Mouse (Mus musculus): ENCODE measurements around the gene Sumo3.

Gene Sumo3

DNA sequence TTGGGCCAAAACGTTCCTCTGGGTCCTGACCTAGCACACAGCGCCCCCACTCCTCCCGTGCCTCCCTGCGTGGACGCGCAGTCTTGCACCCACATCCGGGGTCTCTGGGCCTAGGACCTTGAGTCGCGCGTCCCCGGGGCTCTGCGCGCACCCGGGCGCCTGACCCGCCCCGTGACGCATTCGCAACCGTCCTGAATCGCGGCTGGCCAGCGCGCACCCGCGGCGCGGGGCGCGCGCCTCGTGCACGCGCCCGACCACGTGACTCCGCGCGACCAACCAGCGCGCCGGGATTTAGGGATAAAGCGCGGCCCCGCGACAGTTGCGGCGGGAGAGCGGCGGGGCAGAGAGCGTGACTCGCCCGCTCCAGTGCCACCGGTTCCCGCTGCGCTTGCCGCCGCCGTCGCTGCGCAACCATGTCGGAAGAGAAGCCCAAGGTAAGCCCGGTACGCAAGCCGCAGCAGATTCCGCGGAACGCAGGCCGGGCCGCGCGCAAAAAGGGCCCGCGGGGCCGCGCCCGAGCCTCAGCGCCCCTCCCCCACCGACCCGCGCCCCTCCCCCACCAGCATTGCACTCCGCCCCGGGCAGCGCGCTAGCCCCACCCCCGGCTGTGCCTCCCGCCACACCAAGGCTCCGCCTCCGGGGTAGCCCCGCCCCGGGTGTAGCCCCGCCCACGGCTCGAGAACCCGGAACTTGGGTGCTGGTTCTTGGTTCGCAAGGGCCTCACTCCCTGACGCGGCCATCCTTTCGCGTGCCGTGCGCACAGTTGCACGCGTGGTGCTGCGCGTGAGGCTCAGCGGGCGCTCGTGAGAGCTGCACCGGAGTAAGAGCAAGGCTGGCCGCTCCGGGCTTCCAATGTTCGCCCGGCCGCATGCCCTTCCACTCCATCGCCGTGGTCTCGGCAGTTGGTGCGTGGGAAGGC lies at the start of gene Sumo3, which contains the start of gene Gm49325:
TSS of gene Sumo3 (plus strand) at position 190 of the 919 bp plus-strand sequence.
TSS of gene Gm49325 (plus strand) at position 290 of the 919 bp plus-strand sequence.
- Histone ChIP-seq H3K27me3 (ENCODE audit: insufficient read depth, low read length) (no peaks in the 10 kb centered on the region), H3K36me3 (ENCODE audit: insufficient read depth, low read length) (peaks cover 38% of the 10 kb centered on the region), H3K9me3 (ENCODE audit: low read length) (no peaks in the 10 kb centered on the region), H3K4me1 (replicated peaks; ENCODE audit: low read depth, low read length) (peaks cover 88% of the 10 kb centered on the region), H3K4me3 (replicated peaks; ENCODE audit: low read length) (peak within 1 kb of the TSS; percentile 97)
- TF ChIP-seq CTCF (conservative IDR thresholded peaks at IDR 0.05; ENCODE audit: low read length) (no peak), NANOG (IDR thresholded peaks at IDR 0.05; ENCODE audit: borderline replicate concordance, low read length) (no peak), POU5F1 (IDR thresholded peaks at IDR 0.05; ENCODE audit: borderline replicate concordance, low read length) (no peak)

DNA sequence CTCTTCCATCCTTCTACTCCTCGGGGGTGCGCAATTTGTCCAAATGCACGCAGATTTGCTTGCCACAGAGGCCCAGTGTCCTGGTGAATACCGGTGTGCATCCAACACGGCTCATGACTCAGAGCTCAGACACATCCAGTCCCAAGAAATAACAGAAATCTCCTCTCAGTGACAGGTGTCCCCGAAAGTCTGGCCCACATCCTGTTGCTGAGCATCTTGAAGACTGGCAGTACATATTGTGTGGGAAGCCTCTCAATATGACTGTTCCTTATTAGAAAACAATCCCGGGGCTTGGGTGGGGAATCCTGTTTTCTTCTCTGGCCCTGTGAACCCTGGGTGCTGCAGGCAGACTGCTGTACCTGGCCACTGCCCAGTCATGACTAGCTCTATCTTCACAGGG lies 49.3 kb upstream of the Sumo3 start:
- H3K9me3 ChIP-seq (ENCODE audit: low read length) = no peaks in the 10 kb centered on the region
- TF ChIP-seq CTCF (conservative IDR thresholded peaks at IDR 0.05; ENCODE audit: low read length) = no peak
- no peak for TF ChIP-seq POU5F1 (IDR thresholded peaks at IDR 0.05; ENCODE audit: borderline replicate concordance, low read length)
- no peak for TF ChIP-seq NANOG (IDR thresholded peaks at IDR 0.05; ENCODE audit: borderline replicate concordance, low read length)
- H3K27me3 ChIP-seq (ENCODE audit: insufficient read depth, low read length) = peaks cover 5% of the 10 kb centered on the region; the same call in 1 of the 2 replicates
- no peak overlapping the region for H3K4me3 ChIP-seq (replicated peaks; ENCODE audit: low read length)
- 0 out of 2 replicates have a peak, but pooled peaks cover 4% of the 10 kb centered on the region for H3K4me1 ChIP-seq (replicated peaks; ENCODE audit: low read depth, low read length)
- no peaks in the 10 kb centered on the region for H3K36me3 ChIP-seq (ENCODE audit: insufficient read depth, low read length)

DNA sequence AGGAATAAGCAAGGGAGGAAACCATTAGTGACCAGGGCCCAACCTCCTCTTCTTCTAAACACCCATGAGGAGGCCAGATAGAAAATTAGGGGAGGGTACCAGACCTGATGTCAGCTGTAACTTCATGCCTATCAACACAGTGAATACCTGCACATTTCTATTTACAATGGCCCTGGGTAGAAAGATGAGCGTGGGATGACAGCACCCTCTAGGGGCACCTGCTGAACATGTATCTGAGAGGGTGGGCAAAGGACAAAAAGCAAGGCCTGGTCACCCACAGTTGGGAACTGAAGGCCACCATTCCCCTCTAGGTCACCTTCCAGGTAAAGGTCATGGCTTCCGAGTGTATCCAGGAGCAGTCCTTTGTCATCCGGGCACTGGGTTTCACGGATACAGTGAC lies 48.3 kb upstream of the Sumo3 start:
- no peaks in the 10 kb centered on the region for H3K36me3 ChIP-seq (ENCODE audit: insufficient read depth, low read length)
- no peaks in the 10 kb centered on the region for H3K9me3 ChIP-seq (ENCODE audit: low read length)
- H3K27me3 ChIP-seq (ENCODE audit: insufficient read depth, low read length) = peaks cover 5% of the 10 kb centered on the region; the same call in 1 of the 2 replicates
- no peak overlapping the region for H3K4me3 ChIP-seq (replicated peaks; ENCODE audit: low read length)
- no peak for TF ChIP-seq POU5F1 (IDR thresholded peaks at IDR 0.05; ENCODE audit: borderline replicate concordance, low read length)
- TF ChIP-seq NANOG (IDR thresholded peaks at IDR 0.05; ENCODE audit: borderline replicate concordance, low read length) = no peak
- TF ChIP-seq CTCF (conservative IDR thresholded peaks at IDR 0.05; ENCODE audit: low read length) = peak; percentile 9; the same call in 1 of the 2 replicates
- H3K4me1 ChIP-seq (replicated peaks; ENCODE audit: low read depth, low read length) = 0 out of 2 replicates have a peak, but pooled peaks cover 4% of the 10 kb centered on the region

DNA sequence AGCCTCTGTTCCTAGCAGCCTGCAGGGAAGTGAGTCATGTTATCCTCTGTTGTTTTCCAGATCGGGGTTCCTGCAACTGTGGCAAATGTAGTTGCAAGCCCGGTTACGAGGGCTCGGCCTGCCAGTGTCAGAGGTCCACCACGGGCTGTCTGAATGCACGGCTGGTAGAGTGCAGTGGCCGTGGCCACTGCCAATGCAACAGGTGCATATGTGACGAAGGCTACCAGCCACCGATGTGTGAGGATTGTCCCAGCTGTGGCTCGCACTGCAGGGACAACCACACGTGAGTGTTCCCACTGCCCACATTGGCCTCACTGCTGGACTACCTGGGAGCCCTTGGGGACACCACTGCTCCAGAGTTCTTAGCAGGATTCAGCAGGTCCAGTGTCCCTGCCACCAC lies 45.8 kb upstream of the Sumo3 start:
- Histone ChIP-seq H3K4me1 (replicated peaks; ENCODE audit: low read depth, low read length) (0 out of 2 replicates have a peak, but pooled peaks cover 4% of the 10 kb centered on the region), H3K36me3 (ENCODE audit: insufficient read depth, low read length) (no peaks in the 10 kb centered on the region), H3K9me3 (ENCODE audit: low read length) (no peaks in the 10 kb centered on the region), H3K27me3 (ENCODE audit: insufficient read depth, low read length) (no peaks in the 10 kb centered on the region), H3K4me3 (replicated peaks; ENCODE audit: low read length) (no peak overlapping the region)
- TF ChIP-seq CTCF (conservative IDR thresholded peaks at IDR 0.05; ENCODE audit: low read length) (no peak), NANOG (IDR thresholded peaks at IDR 0.05; ENCODE audit: borderline replicate concordance, low read length) (no peak), POU5F1 (IDR thresholded peaks at IDR 0.05; ENCODE audit: borderline replicate concordance, low read length) (no peak)

GRCm38 (mm10) chr10:77560830-77561229 lies 45.1 kb upstream of the Sumo3 start:
- TF ChIP-seq NANOG (IDR thresholded peaks at IDR 0.05; ENCODE audit: borderline replicate concordance, low read length) = no peak
- no peak for TF ChIP-seq POU5F1 (IDR thresholded peaks at IDR 0.05; ENCODE audit: borderline replicate concordance, low read length)
- TF ChIP-seq CTCF (conservative IDR thresholded peaks at IDR 0.05; ENCODE audit: low read length) = no peak
- Histone ChIP-seq H3K36me3 (ENCODE audit: insufficient read depth, low read length) (no peaks in the 10 kb centered on the region), H3K4me3 (replicated peaks; ENCODE audit: low read length) (no peak overlapping the region), H3K27me3 (ENCODE audit: insufficient read depth, low read length) (no peaks in the 10 kb centered on the region), H3K4me1 (replicated peaks; ENCODE audit: low read depth, low read length) (0 out of 2 replicates have a peak, but pooled peaks cover 4% of the 10 kb centered on the region), H3K9me3 (ENCODE audit: low read length) (no peaks in the 10 kb centered on the region)

- no peak overlapping the region for H3K4me3 ChIP-seq (replicated peaks; ENCODE audit: low read length)
- no peaks in the 10 kb centered on the region for H3K9me3 ChIP-seq (ENCODE audit: low read length)
- H3K36me3 ChIP-seq (ENCODE audit: insufficient read depth, low read length) = no peaks in the 10 kb centered on the region
- H3K27me3 ChIP-seq (ENCODE audit: insufficient read depth, low read length) = no peaks in the 10 kb centered on the region
- no peak for TF ChIP-seq POU5F1 (IDR thresholded peaks at IDR 0.05; ENCODE audit: borderline replicate concordance, low read length)
- no peak for TF ChIP-seq NANOG (IDR thresholded peaks at IDR 0.05; ENCODE audit: borderline replicate concordance, low read length)
- no peak for TF ChIP-seq CTCF (conservative IDR thresholded peaks at IDR 0.05; ENCODE audit: low read length)
- H3K4me1 ChIP-seq (replicated peaks; ENCODE audit: low read depth, low read length) = no peaks in the 10 kb centered on the region
Observed at GRCm38 (mm10) chr10:77561508-77561907, 44.4 kb upstream of the Sumo3 start.

GRCm38 (mm10) chr10:77565005-77565404 lies 40.9 kb upstream of the Sumo3 start:
- Histone ChIP-seq H3K4me1 (replicated peaks; ENCODE audit: low read depth, low read length) (peaks cover 22% of the 10 kb centered on the region), H3K9me3 (ENCODE audit: low read length) (0 out of 2 replicates have a peak, but pooled peaks cover 2% of the 10 kb centered on the region), H3K4me3 (replicated peaks; ENCODE audit: low read length) (no peak overlapping the region), H3K36me3 (ENCODE audit: insufficient read depth, low read length) (no peaks in the 10 kb centered on the region), H3K27me3 (ENCODE audit: insufficient read depth, low read length) (no peaks in the 10 kb centered on the region)
- TF ChIP-seq NANOG (IDR thresholded peaks at IDR 0.05; ENCODE audit: borderline replicate concordance, low read length) = no peak
- no peak for TF ChIP-seq CTCF (conservative IDR thresholded peaks at IDR 0.05; ENCODE audit: low read length)
- TF ChIP-seq POU5F1 (IDR thresholded peaks at IDR 0.05; ENCODE audit: borderline replicate concordance, low read length) = no peak

- TF ChIP-seq POU5F1 (IDR thresholded peaks at IDR 0.05; ENCODE audit: borderline replicate concordance, low read length) (no peak), CTCF (conservative IDR thresholded peaks at IDR 0.05; ENCODE audit: low read length) (peak; percentile 95)
- Histone ChIP-seq H3K27me3 (ENCODE audit: insufficient read depth, low read length) (no peaks in the 10 kb centered on the region), H3K9me3 (ENCODE audit: low read length) (0 out of 2 replicates have a peak, but pooled peaks cover 2% of the 10 kb centered on the region), H3K36me3 (ENCODE audit: insufficient read depth, low read length) (no peaks in the 10 kb centered on the region), H3K4me1 (replicated peaks; ENCODE audit: low read depth, low read length) (peaks cover 33% of the 10 kb centered on the region), H3K4me3 (replicated peaks; ENCODE audit: low read length) (no peak overlapping the region)
Observed at GRCm38 (mm10) chr10:77566651-77567050, 39.2 kb upstream of the Sumo3 start.
